Mouse (Mus musculus): ENCODE data around the gene Adgrv1.
"Not testable (repeated sequence)": the region's sequence is repeated elsewhere in the genome, so short reads cannot be mapped to it uniquely, and the experiment has no call there.

Gene Adgrv1

DNA sequence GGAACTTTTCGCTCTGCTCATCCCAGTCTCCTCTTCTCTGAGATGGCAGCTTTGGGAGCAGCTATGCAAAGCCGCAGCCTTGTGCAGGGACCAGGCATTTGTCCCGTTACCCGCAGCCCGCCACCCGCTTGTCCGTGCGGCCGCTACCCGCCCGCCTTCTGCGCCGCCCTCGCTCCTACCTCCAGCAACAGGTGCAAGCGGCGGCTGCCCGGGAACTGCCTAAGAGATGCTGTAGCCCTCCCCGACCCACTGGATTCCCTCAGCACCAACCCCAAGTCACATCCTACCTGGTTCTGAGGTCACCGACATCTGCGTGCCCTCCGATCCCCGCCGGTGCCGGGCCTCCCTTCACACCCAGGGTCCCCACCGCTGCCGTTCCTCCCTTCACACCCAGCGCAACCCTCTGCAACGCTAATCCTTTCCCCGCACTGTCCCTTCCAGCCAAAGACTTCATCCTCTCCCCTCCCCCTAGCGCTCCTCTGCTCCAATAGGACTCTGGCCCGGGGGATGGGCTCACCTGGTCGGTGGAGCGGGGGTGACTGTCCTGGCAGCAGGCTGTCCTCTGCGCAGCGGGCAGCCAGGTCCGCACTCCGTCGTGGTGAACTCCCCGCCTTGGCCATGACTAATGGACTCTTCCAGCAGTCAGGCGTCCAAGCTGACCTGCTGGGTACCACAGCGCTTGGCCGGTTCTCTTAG is at the start of gene Adgrv1:
Gene Adgrv1 (minus strand): TSS at position 435 of the 696 bp plus-strand sequence.
- DNase-seq (ENCODE audit: low read depth, low spot score), result no peak

DNA sequence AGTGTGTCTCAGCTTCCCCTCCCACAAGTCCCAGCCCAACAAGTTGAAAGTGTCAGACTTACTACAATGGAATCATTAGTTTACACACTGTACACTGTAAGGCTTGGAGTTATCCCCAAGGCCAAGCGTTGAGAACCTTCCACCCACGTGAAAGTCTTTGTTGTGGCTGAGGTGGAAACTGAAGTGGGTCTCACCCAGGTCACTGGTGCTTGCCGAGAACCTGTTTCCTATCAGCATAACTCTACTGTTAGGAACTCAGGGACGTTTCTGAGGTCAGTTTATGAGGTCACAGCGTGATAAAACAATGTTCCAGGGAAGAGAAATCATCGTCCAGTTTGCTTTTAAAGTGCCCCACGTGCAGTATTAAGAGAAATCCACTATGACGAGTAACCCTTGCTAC is 42.4 kb upstream of the Adgrv1 start:
- DNase-seq (ENCODE audit: low read depth, low spot score), result no peak

DNA sequence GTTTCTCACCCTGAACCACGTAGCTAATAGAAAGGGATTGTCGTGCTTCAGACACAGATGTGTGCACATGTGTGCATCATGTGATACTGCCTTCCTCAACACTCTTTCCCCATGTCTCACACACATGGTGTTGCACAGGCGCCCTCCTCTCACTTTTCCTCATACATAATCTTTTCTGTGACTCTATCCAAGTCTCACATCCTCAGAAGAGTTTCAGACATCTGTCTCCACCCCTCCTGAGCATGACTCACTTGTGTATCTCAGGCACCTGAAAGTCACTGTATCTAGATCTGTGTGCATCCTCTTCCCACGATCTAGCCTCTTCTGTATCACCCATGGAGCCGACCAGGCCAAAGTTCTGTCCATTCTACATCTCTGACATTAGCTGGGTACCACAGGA is 34.8 kb upstream of the Adgrv1 start:
- no peak for DNase-seq (ENCODE audit: low read depth, low spot score)

DNA sequence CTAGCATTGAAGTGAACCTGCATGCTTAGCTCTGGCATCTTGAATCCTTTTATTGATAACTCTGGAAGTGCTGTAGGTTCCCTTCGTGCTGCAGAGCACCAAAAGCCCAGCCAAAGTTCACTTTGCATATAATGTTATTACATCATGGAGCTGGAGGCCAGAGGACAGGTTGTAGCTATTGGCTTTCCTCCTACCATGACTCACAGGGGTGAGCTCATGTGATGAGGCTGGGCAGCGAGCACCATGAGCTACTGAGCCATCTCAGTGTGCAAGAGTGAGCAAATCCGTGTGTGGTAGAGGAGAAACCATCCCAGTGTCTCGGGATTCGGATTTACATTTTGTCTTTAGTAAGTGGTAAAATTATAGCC is 31.4 kb upstream of the Adgrv1 start:
- DNase-seq (ENCODE audit: low read depth, low spot score), result no peak

DNA sequence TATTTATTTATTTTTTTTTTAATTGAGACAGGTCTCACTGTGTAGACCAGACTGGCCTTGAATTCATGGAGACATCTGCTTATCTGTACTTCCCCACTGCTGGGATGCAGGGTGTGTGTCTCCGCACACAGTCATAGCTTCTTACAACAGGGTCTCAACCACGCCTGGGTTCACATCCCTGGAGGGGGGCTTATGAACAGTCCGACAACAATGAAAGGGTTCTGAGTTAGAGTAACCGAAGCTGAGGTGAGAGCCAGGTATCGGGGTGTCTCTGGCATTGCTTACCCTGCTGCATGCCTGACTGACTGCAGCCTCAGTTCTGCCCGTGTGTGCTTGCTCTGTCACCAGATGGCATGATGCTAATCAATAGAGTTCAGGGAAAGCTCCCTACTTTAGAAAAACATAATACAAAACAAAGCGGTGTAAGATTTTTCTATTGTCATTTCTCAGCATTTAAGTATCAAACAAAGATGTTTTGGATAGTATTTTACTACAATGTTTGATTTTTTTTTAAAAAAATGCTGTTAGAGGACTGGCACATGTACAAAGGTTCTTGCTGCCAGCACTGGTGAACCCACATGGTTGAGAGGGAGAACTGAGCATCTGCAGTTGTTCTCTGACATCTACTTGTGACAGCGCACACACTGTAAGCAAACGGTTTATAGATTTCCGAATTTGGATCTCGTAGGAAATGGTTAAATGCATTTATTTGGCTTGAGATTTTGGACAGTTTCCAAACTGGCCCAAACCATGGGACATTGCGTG is 30.8 kb upstream of the Adgrv1 start:
- no peak for DNase-seq (ENCODE audit: low read depth, low spot score)

DNA sequence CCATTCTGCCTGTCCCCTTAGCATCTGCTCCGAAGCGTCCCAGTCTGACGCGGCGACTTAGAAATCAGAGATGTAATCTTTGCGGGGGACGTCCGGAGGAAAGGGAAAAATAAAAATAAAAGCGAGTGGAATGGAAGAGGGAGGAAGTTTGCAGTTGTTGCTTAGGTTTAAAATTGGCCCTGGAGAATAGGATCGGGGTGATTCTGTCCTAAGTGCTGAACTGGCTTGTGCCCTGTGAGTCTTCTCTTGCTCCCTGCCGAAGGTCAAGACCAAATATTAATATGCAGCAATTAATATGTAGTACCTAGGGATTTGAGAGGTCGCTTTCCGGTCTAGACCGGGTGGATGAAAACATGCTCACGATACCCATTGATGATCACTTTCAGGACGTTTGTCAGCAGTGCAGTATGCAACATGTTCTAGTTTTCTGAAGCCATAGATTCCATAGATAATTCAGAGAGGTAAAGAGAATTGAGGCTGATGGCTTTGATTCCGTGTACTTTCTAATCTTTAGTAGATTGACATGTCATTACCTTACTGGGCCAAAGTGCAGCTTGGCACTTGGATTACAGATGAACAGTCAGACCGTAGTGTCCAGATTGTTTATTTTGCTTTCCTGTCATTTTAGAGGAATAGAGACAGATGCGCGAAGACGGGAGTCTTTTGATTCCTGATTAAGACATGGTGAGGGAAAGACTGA is 25.2 kb upstream of the Adgrv1 start:
- DNase-seq (ENCODE audit: low read depth, low spot score), result no peak

DNA sequence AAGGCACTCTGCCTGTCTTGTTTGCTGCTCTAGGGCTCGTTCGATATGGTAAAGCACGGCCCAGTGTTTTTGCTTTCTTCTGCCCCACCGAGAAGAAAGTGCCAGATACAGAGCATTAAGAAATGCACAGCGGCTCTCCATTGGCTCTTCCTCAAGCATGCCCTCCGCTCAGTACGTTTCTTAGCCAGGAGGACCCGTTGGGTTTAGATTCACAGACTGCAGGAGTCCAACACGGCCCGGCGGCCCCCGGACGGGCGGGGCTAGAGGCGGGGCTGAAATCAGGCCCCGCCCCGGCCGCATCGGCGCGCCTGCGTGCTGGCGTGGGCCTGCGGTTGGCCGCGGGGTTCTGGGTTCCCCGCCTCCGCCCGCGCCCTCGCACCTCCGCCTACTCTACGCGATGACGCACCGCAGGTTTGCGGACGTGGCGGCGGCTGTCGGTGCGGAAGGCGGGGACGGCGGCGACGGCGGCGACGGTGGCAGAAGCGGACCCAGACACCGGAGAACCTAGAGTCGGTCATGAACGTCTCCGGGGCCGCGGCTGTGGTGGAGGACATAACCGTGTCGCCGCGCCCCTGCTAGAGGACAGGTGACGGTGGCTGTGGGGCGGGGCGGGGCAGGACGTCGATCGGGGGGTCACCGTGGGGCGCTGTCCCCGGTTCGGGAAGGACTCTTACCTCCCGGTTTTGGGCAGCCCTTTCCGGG is 24.5 kb upstream of the Adgrv1 start, which contains the start of gene Lysmd3:
Gene Lysmd3 (plus strand): TSS at position 313 of the 702 bp plus-strand sequence.
- peak; percentile 79 for DNase-seq (ENCODE audit: low read depth, low spot score)

DNA sequence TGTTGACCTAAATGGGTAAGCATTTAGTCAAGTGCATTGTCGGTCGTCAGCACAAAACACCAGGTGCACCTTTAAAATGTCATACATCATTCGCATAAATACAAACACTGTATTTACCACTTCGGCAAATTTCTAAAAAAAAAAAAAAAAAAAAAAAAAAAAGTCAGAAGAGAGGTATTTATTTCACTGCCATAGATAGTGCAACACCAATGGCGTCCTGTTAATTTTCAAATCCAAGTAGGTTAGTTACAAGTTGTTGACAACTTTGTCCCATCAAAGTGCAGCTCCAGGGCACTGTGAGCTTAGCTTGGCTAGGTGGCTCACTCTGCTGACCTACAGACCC is 24.0 kb upstream of the Adgrv1 start:
- DNase-seq (ENCODE audit: low read depth, low spot score), result no peak

DNA sequence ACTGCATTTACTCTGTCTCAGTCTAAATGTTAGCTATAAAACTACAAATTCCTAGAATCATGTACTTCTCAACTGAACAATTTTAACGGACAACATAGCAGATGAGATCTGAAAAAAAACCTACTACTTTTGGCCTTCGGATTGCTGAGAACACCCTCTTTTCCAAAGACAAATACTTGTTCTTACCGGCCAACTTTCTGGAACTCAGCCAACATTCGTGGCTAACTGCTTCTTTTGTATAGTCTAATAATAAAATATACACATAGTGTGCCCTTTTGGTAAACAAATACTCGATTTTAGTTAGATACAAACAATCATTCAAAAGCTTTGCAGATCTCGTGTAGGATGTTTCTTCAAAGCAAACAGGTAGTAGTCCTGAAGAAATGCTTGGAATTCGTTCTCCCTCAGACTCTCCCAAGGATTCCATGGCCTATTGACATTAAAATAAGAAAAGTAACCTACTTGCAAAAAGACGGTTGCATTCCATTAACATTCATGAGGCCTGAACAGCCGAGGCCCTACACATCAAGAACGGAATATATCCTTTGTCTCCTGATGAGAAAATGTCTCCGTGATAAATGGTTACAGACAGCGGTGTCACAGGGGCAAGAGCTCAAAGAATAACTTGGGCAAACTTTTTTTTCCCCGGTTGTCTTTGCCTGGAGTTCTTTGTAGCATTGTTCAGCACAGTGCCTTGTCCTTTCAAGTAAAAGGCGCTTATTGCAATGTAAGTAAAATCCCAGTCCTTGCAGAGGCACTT is 23.3 kb upstream of the Adgrv1 start:
- no peak for DNase-seq (ENCODE audit: low read depth, low spot score)

DNA sequence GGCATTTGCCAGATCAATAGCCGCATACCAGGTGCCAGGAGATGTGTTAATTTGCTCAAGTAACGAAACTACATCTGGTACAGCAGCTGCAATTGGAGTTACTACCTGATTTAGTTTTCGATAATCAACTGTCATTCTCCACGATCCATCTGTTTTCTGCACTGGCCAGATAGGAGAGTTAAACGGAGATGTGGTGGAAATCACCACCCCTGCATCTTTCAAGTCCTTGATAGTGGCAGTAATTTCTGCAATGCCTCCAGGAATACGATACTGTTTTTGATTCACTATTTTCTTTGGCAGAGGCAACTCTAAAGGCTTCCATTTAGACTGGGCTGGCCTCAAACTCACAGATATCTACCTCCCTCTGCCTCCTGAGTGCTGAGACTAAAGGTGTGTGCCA is 17.4 kb upstream of the Adgrv1 start:
- not testable (repeated sequence) for DNase-seq (ENCODE audit: low read depth, low spot score)

DNA sequence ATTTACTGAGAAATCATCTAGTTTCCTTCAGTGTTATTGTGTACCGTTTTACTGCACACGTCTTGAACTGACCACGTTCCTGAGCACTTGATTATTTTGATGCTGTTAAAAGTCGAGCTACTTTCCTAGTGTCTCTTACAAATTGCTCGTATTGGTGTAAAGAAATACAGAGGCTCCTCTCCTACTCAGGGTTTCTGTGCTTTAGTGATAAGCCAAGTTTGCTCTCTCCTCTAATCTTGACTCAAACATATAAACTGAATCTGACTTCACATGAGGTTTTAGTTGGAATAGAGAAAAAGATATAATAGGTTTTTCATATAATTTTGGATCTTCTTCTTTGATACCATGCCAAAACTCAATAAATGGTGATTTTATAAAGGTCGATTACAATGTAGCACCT is 13.4 kb upstream of the Adgrv1 start:
- no peak for DNase-seq (ENCODE audit: low read depth, low spot score)

DNA sequence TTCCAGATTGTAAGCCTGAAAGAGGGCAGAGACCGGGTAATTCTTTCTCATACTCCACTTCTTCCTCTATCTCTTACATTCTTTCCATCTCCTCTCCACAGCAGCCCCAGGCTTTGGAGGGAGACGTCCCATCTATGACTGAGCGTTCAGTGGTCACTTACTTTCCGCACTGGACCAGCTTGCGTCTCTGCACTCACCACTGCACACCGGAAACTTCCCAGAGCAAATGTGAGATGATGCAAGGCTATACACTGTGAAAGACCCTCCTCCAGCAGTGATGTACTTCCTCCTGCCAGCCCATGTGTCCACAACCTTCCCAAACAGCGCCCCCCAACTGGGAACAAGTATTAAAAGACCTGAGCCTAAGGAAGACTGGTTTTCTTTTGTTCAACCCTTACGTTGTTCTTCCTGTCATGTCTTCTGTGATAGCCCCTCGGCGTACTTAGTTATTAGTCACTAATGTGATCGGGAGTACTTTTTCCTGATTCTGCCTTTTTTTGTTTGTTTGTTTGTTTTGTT is 11.2 kb upstream of the Adgrv1 start:
- DNase-seq (ENCODE audit: low read depth, low spot score), result no peak

DNA sequence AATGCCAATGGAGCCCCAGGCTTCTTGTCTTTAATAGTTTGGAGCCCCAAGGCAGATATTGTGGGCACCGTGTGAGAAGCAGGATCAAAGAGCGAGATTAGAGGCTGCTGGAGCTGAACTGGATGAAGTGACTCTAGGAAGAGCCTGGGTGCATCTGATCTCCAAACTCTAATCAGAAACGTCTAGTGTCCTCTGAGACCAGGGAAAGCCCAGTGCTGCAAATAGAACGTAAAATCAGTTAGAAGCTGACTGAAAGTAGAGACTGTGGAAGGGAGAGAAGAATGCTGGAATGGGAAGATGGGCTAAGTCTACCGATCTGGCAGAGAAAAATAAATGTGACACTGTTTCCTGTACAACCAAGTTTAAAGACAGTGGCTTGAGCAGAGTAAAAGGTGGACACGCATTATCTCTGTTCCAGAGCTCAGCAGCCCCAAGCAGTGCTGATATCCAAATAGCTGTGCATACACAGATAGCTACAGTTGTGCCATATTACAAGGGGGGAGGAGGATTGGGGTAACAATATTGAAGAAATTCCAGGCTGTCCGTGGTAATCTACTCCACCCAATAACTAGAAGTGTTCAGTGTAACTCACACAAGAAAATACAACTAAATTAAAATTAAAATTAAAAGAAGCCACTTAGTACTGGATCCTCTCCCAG is 9.7 kb upstream of the Adgrv1 start:
- DNase-seq (ENCODE audit: low read depth, low spot score), result no peak

DNA sequence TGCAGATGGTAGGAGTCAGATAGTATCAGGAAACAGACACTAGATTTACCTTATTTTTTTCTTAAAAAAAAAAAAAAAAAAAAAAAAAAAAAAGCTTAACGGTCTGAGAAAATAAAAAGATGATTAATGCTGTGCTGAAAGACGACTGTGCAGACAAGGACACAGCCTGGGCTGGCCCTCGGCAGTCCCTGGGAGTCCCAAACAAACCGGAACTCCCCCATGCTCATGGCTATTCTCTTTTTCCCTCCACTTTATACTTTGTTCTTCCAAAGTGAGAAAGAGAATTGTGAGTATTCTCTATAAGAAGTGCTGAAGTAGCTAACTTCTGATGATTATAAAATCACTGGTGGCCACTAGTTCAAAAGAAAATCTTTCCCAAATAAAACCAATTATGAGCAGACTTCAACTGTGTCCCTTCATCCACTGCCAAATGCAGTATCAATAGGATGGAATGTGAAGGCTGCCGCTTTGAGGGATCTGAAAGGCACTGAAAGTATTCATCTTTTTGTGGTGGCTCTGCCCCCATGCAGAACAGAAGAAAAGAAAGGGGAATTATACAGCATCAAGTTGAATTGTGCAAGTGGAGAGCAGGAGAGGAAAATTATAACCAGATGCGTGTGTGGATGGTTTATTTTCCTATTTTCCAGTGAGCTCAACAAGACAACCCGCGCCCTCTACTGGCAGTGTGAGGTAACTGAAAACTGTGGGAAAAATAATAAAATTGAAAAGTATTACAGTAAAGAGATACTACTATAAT is 8.5 kb upstream of the Adgrv1 start:
- no peak for DNase-seq (ENCODE audit: low read depth, low spot score)

DNA sequence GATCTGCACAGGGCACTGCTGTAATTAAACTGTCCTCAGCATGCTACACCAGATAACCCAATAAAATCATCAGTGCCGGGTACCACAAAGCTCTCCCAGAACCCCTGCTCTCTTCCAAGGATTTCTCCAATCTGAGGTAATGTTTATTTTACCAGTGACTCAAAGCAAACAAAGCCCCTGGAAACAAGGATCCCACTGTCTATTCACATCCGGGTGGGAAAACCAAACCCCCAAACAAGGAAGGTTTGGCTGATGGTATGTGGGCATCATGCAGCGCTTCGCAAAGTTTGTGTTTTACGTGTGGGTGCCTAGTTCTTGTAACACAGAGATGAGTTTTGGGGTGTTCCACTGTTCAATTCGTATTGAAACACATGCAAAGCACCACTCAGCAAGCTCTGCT is 7.9 kb upstream of the Adgrv1 start:
- no peak for DNase-seq (ENCODE audit: low read depth, low spot score)

DNA sequence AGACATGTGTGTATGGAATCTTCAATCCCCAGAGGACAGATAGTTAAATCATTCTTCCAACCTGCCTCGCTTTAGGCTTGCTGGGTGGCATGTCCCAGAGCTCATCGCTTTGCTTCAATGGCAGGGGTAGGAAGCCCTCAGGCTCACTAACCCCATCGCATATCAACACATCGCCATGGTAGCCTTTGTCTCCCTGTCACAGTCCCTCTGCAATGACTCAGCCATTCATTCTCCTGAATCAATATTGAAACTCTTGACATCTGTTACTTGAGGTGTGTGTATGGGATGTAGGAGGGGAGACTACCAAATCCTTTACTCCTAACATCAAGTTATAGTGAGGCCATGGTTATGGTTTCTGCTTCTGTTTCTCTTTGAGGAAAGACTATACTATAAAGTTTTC is 6.7 kb upstream of the Adgrv1 start:
- no peak for DNase-seq (ENCODE audit: low read depth, low spot score)

DNA sequence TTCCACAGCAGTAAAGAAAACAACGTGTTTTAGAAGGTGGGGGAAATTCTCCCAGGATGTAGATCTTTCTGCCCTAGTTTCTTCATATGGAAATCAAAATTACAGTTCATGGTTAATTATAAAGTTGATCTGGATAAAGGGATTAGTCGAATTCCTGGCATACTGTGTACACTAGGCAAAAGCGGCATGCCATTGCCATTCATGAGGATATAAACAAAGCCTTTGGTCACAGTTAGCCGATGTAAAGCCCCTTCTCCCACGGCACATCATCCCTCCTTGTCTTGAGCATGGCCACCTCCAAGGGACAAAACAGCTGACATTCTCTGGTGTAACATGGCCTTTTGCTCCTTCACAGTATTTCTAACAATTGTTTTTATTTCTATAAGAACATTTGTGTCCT is 2.4 kb downstream of the Adgrv1 start:
- no peak for DNase-seq (ENCODE audit: low read depth, low spot score)

DNA sequence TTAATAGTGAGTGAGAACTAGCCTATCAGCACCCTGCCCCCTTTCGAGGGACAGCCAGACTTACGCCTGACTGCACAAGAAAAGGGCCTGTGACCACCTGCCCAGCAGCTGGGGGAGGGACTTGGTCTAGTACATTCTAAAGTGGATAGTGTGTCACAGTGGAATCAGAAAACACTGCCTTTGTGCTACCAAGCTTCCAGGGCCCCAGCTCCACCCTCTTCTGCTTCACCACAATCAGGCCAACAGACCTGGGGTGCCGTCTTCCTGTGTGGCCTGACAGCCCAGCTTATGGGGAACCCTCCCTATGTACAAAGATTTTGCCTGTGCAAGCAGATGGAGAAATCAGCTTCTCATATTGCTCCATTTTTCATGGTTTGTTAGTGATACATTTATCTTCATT is 3.6 kb downstream of the Adgrv1 start:
- no peak for DNase-seq (ENCODE audit: low read depth, low spot score)

DNA sequence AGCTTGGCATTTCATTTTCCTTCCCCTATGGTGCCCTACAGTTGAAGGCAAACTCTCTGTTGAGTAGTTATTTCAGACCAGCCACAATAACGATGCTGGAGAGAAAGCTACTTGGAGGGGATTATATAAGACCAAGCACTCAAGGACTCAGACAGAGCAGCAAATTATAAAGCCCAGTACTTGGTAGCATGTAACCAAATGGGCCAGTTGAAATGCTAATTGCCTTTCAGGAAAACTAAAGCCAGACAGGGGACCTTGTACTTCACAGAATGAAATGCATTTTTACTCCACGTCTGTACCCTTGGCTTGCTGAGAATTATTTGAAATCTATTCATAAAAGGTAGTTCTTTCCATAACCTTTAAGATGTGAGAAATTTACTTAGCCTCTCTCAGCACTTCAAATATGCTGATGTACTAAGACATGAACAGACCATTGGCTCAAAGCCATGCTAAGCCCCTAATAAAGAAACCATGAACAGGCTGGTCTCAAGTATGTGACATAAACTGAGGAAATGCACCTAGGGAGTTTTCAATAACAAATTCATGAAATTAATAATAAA is 4.2 kb downstream of the Adgrv1 start:
- DNase-seq (ENCODE audit: low read depth, low spot score), result no peak

DNA sequence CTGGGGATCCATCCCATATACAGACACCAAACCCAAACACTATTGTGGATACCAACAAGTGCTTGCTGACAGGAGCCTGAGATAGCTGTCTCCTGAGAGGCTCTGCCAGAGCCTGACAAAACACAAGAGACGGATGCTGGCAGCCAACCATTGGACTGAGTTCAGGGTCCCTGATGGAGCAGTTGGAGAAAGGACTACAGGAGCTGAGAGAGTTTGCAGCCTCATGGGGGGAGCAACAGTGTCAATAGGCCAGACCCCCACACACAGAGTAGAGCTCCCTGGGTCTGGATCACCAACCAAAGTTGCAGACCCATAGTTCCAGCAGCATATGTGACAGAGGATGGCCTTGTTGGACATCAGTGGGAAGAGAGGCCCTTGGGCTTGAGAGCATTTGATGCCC is 5.1 kb downstream of the Adgrv1 start:
- DNase-seq (ENCODE audit: low read depth, low spot score), result not testable (repeated sequence)
